Comparison of ENCODE assay signal across 34 mouse cellular contexts in genomic region chr11:70578962-70579361, GRCm38 (mm10). TPM values are rescaled to one million over a fixed set of nuclear protein-coding genes. Genes with fewer than 3 reads are reported as not detected.
DNase-seq lines count a peak whose midpoint lies in the region; ATAC-seq and TF ChIP-seq lines count a peak whose summit lies in the region.
"Had no signal": no experiment of that assay in that cellular context is flagged by ENCODE, and none has a peak within 500 bp of the region (broad histone marks: within the 10 kb centered on the region; RNA-seq: fewer than 3 reads in every experiment).

No protein-coding gene starts in this region.

- H3K27ac ChIP-seq in layer of hippocampus, adult 2 months: peak overlapping the region; percentile 88
- H3K27ac ChIP-seq: liver, embryonic 14.5 days; midbrain, embryonic 12.5 days had no signal

- no peak overlapping the region for H3K4me3 ChIP-seq in layer of hippocampus, adult 2 months
- H3K4me3 ChIP-seq: embryonic facial prominence, embryonic 12.5 days; forebrain, embryonic 12.5 days; heart, embryonic 12.5 days; hindbrain, embryonic 13.5 days; midbrain, embryonic 12.5 days; neural tube, embryonic 15.5 days had no signal

- no peak for TF ChIP-seq CTCF in layer of hippocampus, adult 2 months (conservative IDR thresholded peaks at IDR 0.05)

- no peak for ATAC-seq in CD4-positive, CD25-positive, alpha-beta regulatory T cell, adult 4 months
- ATAC-seq: intestine, postnatal 0 days had no signal

- DNase-seq in CD4-positive, CD25-positive, alpha-beta regulatory T cell, adult 2 months (ENCODE audit: low read depth, low spot score): peak; percentile 13
- DNase-seq in layer of hippocampus, adult 2 months (ENCODE audit: low spot score in 2 of 2): no peak
- no peak for DNase-seq in layer of hippocampus, postnatal 25 days (ENCODE audit: extremely low spot score in 1 of 2, low spot score in 1 of 2)
- DNase-seq in 416B (ENCODE audit: low read depth): peak; percentile 23
- peak; percentile 40 for DNase-seq in naive thymus-derived CD4-positive, alpha-beta T cell, adult 2 months (ENCODE audit: low read depth)
- DNase-seq in adrenal gland, postnatal 14 days: no peak
- no peak for DNase-seq in right cerebral cortex, postnatal 14 days
- DNase-seq: cerebellum, adult 8-10 months; cerebellum, postnatal 36 days; gastrocnemius, postnatal 14 days; heart, adult 18-20 months; heart, postnatal 4 days; kidney, adult 9 months; kidney, postnatal 10 days; left cerebral cortex, postnatal 4 days; liver; lung, adult 2 months; lung, postnatal 10 days; retina, postnatal 1 day; right cerebral cortex, postnatal 25 days had no signal

RNA-seq across cellular contexts. Expression of gene Mink1, which starts 16.3 kb away (rescaled TPM):
- 1 to 10 TPM; 5.6 to 8.4 TPM for polyA plus RNA-seq in CD4-positive, CD25-positive, alpha-beta regulatory T cell, adult 4 months (2017; shearing (Covaris generic))
- 100 to 1,000 TPM; 505 to 510 TPM for total RNA-seq in layer of hippocampus, adult 2 months (2021)
- total RNA-seq in layer of hippocampus, postnatal 25 days (2021): 100 to 1,000 TPM; 434 to 488 TPM
- 52.5 and 58.5 TPM in 2 replicates for total RNA-seq in adrenal gland, postnatal 14 days (2021)

RNA-seq across cellular contexts. Expression of gene 4930544D05Rik, which starts 36.7 kb away (rescaled TPM):
- polyA plus RNA-seq in CD4-positive, CD25-positive, alpha-beta regulatory T cell, adult 4 months (2017; shearing (Covaris generic)): under 1 TPM in 1 of 2 experiments, not detected in 1; 0.71 TPM
- under 1 TPM; 0.47 to 0.72 TPM for total RNA-seq in layer of hippocampus, adult 2 months (2021)
- total RNA-seq in layer of hippocampus, postnatal 25 days (2021): under 1 TPM in 1 of 2 experiments, not detected in 1; 0.66 TPM
- not detected in 2 replicates for total RNA-seq in adrenal gland, postnatal 14 days (2021)
- total RNA-seq: adrenal gland, adult 18-20 months; adrenal gland, postnatal 36 days; gastrocnemius, postnatal 14 days; heart, adult 18-20 months; heart, postnatal 4 days; left cerebral cortex, postnatal 4 days had no signal
- polyA plus RNA-seq: embryonic facial prominence, embryonic 12.5 days; forebrain, embryonic 12.5 days; heart, embryonic 12.5 days; heart, postnatal 0 days; hindbrain, embryonic 13.5 days; intestine, postnatal 0 days; liver, embryonic 14.5 days; lung, adult 2 months; midbrain, embryonic 12.5 days; neural tube, embryonic 15.5 days had no signal

RNA-seq across cellular contexts. Expression of gene Pld2, which starts 39.1 kb away (rescaled TPM):
- 1 to 10 TPM; 2.7 to 3.9 TPM for polyA plus RNA-seq in CD4-positive, CD25-positive, alpha-beta regulatory T cell, adult 4 months (2017; shearing (Covaris generic))
- total RNA-seq in layer of hippocampus, adult 2 months (2021): 10 to 100 TPM; 17.7 to 19.2 TPM
- 10 to 100 TPM; 16.2 to 18.9 TPM for total RNA-seq in layer of hippocampus, postnatal 25 days (2021)
- total RNA-seq in adrenal gland, postnatal 14 days (2021): 8.5 and 10.9 TPM in 2 replicates

RNA-seq across cellular contexts. Expression of gene Chrne, which starts 40.1 kb away (rescaled TPM):
- 1 to 10 TPM; 1.4 to 2.1 TPM for polyA plus RNA-seq in CD4-positive, CD25-positive, alpha-beta regulatory T cell, adult 4 months (2017; shearing (Covaris generic))
- total RNA-seq in layer of hippocampus, adult 2 months (2021): not detected
- total RNA-seq in layer of hippocampus, postnatal 25 days (2021): under 1 TPM in 1 of 2 experiments, not detected in 1; 0.44 TPM
- total RNA-seq in adrenal gland, postnatal 14 days (2021): not detected in 2 replicates
- total RNA-seq: adrenal gland, postnatal 36 days; heart, adult 18-20 months; heart, postnatal 4 days; left cerebral cortex, adult 8-10 months; left cerebral cortex, postnatal 4 days had no signal
- polyA plus RNA-seq: embryonic facial prominence, embryonic 12.5 days; forebrain, embryonic 12.5 days; heart, postnatal 0 days; hindbrain, embryonic 13.5 days; liver, embryonic 14.5 days had no signal

RNA-seq across cellular contexts. Expression of gene Gm40193, which starts 46.2 kb away (rescaled TPM):
- not detected for polyA plus RNA-seq in CD4-positive, CD25-positive, alpha-beta regulatory T cell, adult 4 months (2017; shearing (Covaris generic))
- not detected for total RNA-seq in layer of hippocampus, adult 2 months (2021)
- not detected for total RNA-seq in layer of hippocampus, postnatal 25 days (2021)
- not detected in 2 replicates for total RNA-seq in adrenal gland, postnatal 14 days (2021)
- total RNA-seq: adrenal gland, adult 18-20 months; adrenal gland, postnatal 36 days; gastrocnemius, postnatal 14 days; heart, adult 18-20 months; heart, postnatal 4 days; layer of hippocampus, postnatal 10 days; left cerebral cortex, adult 8-10 months; left cerebral cortex, postnatal 4 days had no signal
- polyA plus RNA-seq: embryonic facial prominence, embryonic 12.5 days; forebrain, embryonic 12.5 days; heart, embryonic 12.5 days; heart, postnatal 0 days; hindbrain, embryonic 13.5 days; intestine, postnatal 0 days; liver, embryonic 14.5 days; lung, adult 2 months; midbrain, embryonic 12.5 days; neural tube, embryonic 15.5 days had no signal

Comparison
In these comparisons a context has a peak if more than half of its experiments do, and no peak if none do; other contexts are left out.
1. DNase-seq: peak in CD4-positive, CD25-positive, alpha-beta regulatory T cell, adult 2 months (single experiment), 416B (single experiment) and naive thymus-derived CD4-positive, alpha-beta T cell, adult 2 months (single experiment); none in layer of hippocampus, adult 2 months (0 of 2), layer of hippocampus, postnatal 25 days (0 of 2), adrenal gland, postnatal 14 days (single experiment) and right cerebral cortex, postnatal 14 days (single experiment).